Mouse (Mus musculus): ENCODE results near the gene Ttc23.
A peak's percentile ranks its signal among the peaks of the same experiment; 100 is the strongest.

Ttc23 gene

GRCm38 (mm10) chr7:67644833-67645680 lies 2.2 kb upstream of the Ttc23 start, which contains the start of gene Lrrc28:
Lrrc28 (minus strand) TSS chr7:67645268.
- peak; percentile 99 for DNase-seq (ENCODE audit: low spot score in 2 of 2)

GRCm38 (mm10) chr7:67645681-67646014 lies 1.6 kb upstream of the Ttc23 start:
- no peak for DNase-seq (ENCODE audit: low spot score in 2 of 2)

GRCm38 (mm10) chr7:67646131-67646530 lies 1.1 kb upstream of the Ttc23 start:
- no peak for DNase-seq (ENCODE audit: low spot score in 2 of 2)

- DNase-seq (ENCODE audit: low spot score in 2 of 2): no peak
These were observed 1.2 kb downstream of the Ttc23 start for GRCm38 (mm10) chr7:67648376-67648775.

- no peak for DNase-seq (ENCODE audit: low spot score in 2 of 2)
These were observed 5.0 kb downstream of the Ttc23 start for GRCm38 (mm10) chr7:67652211-67652610.

GRCm38 (mm10) chr7:67654668-67655067 lies 7.5 kb downstream of the Ttc23 start:
- no peak for DNase-seq (ENCODE audit: low spot score in 2 of 2)

GRCm38 (mm10) chr7:67655186-67655585 lies 8.0 kb downstream of the Ttc23 start:
- DNase-seq (ENCODE audit: low spot score in 2 of 2): no peak

GRCm38 (mm10) chr7:67658110-67658509 lies 10.9 kb downstream of the Ttc23 start:
- no peak for DNase-seq (ENCODE audit: low spot score in 2 of 2)

GRCm38 (mm10) chr7:67662424-67662823 lies 15.2 kb downstream of the Ttc23 start:
- DNase-seq (ENCODE audit: low spot score in 2 of 2): no peak

GRCm38 (mm10) chr7:67663981-67664694 lies 16.9 kb downstream of the Ttc23 start:
- no peak for DNase-seq (ENCODE audit: low spot score in 2 of 2)

GRCm38 (mm10) chr7:67670965-67671364 lies 23.8 kb downstream of the Ttc23 start:
- DNase-seq (ENCODE audit: low spot score in 2 of 2): no peak

GRCm38 (mm10) chr7:67672650-67673049 lies 25.4 kb downstream of the Ttc23 start:
- DNase-seq (ENCODE audit: low spot score in 2 of 2): peak; percentile 76 to 95

GRCm38 (mm10) chr7:67673656-67674055 lies 26.4 kb downstream of the Ttc23 start:
- no peak for DNase-seq (ENCODE audit: low spot score in 2 of 2)

- no peak for DNase-seq (ENCODE audit: low spot score in 2 of 2)
These were observed 31.8 kb downstream of the Ttc23 start for GRCm38 (mm10) chr7:67678878-67679499.

- no peak for DNase-seq (ENCODE audit: low spot score in 2 of 2)
These were observed 33.9 kb downstream of the Ttc23 start for GRCm38 (mm10) chr7:67681078-67681477.

- DNase-seq (ENCODE audit: low spot score in 2 of 2): no peak
These were observed 35.8 kb downstream of the Ttc23 start for GRCm38 (mm10) chr7:67683006-67683405.

- no peak for DNase-seq (ENCODE audit: low spot score in 2 of 2)
These were observed 39.3 kb downstream of the Ttc23 start for GRCm38 (mm10) chr7:67686545-67686944.

GRCm38 (mm10) chr7:67688281-67688680 lies 41.1 kb downstream of the Ttc23 start:
- DNase-seq (ENCODE audit: low spot score in 2 of 2): no peak

GRCm38 (mm10) chr7:67689793-67690192 lies 42.6 kb downstream of the Ttc23 start:
- DNase-seq (ENCODE audit: low spot score in 2 of 2): no peak

- no peak for DNase-seq (ENCODE audit: low spot score in 2 of 2)
These were observed 43.8 kb downstream of the Ttc23 start for GRCm38 (mm10) chr7:67691036-67691435.

- DNase-seq (ENCODE audit: low spot score in 2 of 2): no peak
These were observed 44.9 kb downstream of the Ttc23 start for GRCm38 (mm10) chr7:67692141-67692540.

GRCm38 (mm10) chr7:67692791-67693538 lies 45.8 kb downstream of the Ttc23 start:
- DNase-seq (ENCODE audit: low spot score in 2 of 2): no peak

Measured in spleen, postnatal 4 days (tissue).